Mouse (Mus musculus) thymus, postnatal 14 days (tissue): ENCODE data around the gene Tubgcp6.

Source experiments
- DNase-seq: peaks from one replicate; pipeline ENCODE4 v3.0.0; 2021

Gene Tubgcp6

GRCm38 (mm10) chr15:89122649-89123366, at the start of gene Tubgcp6:
Gene Tubgcp6, minus strand, starts transcription at chr15:89123112.
- peak; percentile 95 for DNase-seq

DNA sequence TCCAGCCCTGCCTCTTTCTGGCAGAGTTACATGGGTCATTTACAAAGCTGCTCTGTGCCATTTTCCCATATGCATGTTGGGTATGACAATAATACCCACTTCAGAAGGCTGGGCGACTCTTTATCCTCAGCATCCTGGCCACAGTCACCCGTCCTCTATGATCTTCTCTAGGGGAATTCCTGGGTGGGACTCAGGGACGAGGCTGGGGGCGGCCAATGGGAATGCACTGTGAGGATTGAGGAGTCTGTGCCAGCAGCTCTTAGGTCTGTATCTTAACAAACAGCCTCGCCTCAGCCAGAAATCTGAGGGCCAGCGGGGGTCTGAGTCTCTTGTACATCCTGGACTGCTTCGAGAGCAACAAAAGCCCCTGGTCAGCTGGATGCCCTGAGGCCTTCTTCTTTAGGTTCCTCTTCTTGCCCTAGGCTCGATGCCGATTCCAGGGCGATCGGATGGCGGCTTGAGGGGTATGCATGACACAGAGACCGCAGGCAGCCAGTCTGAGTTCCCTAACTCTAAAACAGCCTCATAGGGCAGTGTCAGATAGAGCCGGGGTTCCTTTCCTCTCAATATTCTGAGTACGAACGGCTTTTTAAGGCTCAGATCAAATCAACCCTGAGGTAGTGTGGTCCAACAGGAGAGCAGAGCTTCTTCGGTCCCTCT, 49.5 kb upstream of the Tubgcp6 start:
- no peak for DNase-seq

DNA sequence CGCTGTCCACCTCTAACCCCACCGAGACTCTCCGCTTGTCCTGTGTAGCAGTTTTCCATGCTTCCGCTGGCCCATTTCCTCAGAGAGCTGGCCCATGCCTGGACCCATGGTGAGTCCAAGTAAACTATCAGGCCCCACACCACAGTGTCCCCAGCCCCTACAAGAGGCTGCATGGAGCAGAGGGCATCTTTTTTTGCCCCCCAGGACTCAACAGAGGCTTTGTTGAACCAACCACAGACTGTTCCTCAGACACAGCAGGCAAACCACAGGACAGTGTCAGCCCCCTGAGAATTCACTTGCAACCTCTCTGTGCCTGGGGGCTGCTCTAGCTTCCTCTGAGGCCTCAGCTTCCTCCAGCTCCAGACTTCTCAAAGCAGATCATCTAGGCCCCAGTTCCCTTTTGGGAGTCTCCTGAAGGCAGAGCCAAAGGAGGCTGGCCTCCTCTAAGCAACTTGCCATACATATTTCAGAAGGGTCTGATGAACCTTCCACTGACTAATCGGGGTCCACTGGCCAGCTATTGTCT, 48.7 kb upstream of the Tubgcp6 start:
- DNase-seq = no peak

DNA sequence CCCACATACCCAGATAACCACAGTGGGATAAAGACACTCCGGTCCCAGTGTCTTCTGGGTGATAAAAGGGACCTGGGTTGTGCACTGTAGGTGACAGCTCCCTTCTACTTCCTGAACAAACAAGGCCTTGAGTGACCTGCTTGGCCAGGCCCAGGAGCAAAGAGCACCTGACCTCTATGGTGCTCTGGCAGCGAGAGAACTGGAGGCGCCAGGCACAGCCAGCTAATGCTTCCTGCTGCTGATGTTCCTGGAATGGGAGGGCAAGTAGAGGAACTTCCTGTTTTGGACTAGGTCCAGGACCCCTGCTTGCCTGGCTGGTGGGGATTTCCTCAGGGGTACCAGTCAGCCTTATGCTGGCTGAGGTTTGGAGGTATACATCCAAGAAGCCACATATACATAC, 47.2 kb upstream of the Tubgcp6 start:
- no peak for DNase-seq

DNA sequence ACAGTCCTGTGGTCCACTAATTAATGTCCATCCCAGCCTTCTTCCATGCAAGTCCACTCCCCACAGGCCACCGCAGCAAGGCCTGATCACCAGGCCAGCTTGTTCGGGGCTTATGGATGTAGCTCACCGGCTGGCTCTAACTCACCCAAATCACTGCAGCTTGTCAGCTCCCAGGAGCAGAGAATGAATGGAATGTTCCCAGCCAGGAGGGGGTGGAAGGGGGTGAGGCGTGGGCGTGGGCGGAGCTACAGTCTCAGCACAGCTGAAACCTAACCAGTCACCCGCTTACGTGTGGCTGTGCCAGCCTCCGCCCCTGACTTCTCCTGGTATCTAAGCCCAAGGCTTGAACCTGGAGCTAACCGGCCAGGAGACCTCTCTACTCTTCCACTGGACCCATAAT, 46.5 kb upstream of the Tubgcp6 start:
- DNase-seq = no peak

- DNase-seq = no peak
These were observed 46.0 kb upstream of the Tubgcp6 start for GRCm38 (mm10) chr15:89168922-89169321.

- no peak for DNase-seq
These were observed 42.6 kb upstream of the Tubgcp6 start for GRCm38 (mm10) chr15:89165478-89165877.

DNA sequence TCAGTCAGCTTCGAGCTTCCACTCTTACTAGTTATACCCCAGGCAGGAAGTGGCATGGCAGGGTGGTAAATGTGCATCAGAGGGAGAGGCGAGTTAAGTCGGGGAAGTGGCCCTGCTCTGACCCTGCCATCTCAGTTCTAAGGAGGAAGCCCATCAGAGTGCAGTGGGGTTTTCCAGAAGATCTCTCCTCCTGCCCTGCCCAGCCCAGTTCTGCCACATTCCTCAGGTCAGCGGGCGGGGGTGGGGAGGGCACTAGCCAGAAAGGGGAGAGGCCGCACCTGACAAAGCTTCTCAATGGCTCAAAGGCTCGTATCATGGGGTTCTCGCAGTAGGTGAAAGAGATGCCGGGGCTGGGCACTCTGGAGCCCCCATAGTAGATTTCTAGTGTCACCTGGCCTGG, 38.5 kb upstream of the Tubgcp6 start:
- DNase-seq = no peak

GRCm38 (mm10) chr15:89158516-89158915, 35.6 kb upstream of the Tubgcp6 start:
- DNase-seq = no peak

DNA sequence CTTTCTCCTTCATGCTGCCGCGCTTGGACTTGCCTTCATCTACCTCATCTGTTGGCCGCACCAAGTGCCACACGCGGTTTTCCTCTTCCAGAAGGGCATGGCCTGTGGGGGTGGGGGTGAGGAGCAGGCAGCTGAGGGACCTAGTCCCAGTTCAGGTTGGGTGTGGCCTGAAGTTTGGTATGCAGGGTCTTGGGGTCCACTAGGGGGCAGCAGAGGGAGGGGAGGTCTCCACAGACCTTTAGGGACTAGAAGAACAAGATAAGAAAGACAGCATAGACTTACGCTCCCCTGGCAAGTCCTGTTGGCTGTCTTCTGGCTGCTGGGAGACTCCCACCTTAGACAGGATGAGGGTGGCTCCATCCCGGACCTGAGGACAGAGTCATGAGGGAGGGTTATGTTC, 35.0 kb upstream of the Tubgcp6 start:
- peak; percentile 82 for DNase-seq

DNA sequence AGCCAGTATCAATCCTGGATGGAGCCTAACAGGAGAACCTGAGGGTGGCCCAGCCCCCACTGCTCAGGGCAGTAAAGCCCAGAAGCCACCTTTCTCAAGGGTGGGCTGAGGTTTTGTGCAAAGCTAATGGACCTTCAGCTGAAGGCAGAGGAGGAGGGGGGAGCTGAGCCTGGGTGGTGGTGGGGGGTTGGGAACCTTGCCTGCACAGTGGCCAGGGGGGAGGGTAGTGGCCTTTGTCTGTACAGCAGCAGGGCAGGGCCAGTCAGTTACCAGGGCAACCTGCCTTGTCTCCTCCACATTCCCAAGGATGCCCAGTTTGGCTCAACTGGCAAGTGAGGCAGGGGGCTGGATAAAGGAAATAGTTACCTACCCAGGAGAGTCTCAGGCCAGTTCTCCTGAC, 29.4 kb upstream of the Tubgcp6 start:
- no peak for DNase-seq

DNA sequence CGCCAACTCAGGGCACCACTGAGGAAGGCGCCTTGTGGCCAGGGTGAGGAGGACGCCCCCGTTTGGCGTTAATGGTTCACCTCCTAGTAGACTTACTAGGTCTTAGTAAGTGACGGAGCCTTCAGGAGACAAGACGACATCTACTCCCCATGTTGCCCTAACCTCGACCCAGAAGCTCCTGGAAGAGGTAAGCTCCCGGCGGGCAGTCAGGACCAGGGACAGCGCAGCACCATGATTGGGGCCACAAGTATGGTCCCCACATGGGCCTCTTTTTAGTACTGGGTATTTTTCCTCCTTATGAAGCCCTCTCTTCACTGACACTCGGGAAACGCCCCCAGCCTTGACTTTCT, 27.1 kb upstream of the Tubgcp6 start:
- DNase-seq = peak; percentile 59

GRCm38 (mm10) chr15:89149271-89150040, 26.5 kb upstream of the Tubgcp6 start, which contains the start of gene Mapk11:
Gene Mapk11, minus strand, starts transcription at chr15:89149628.
- DNase-seq = peak; percentile 82

DNA sequence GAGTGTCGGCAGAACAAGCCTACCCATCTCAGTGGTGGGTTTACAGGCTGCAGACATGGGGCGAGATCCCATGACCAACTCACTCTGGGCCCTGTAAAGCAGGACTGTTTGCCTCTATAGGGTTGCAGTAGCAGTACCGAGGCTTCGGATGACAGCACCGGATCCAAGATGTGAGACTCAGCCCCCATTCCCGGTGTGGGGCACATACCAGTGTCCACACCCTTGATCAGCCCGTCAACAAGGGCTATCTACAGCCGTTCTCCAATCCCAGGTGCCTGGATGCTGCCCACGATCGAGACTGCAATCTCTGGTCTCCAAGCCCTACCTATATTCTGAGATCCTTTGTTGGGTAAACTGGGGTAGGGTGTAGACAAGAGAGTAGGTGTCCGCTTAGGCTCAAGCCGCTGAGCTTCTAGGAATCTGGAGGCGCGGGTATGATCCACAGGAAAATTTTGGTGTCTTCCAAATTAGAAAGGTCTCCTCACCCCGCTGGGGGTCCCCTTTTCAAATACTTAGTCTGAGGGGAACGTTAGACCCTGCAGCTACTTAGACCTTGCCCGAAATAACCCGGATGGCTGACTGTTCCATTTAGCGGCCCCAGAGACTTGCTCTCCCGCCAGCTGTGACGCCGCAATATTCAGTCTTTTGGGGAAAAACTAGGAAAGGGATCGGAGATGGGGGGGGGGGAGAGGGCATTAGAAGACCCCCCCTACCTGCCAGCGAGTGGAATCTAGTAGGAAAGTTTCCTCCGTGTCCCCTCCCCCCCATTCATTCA, 25.8 kb upstream of the Tubgcp6 start:
- DNase-seq = no peak

DNA sequence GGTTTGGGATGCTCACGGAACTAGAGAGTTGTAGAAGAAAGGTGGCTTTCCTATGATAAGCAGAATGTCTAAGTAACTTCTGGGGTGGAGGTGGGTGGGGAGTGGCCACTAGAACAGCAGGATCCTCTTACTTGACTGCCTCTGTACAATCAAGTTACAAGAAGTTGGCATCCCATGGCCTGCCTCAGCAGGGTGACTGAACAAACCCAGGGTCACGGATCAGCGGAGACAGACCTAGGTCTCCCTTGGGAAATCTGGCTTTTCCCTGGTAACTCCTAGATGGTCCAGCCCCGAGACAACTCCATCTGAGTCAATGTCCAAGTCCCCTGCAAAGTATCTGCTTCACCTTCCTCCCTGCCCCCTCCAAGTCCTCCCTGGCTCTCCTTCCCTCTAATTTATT, 25.0 kb upstream of the Tubgcp6 start:
- DNase-seq = no peak

GRCm38 (mm10) chr15:89147456-89147855, 24.5 kb upstream of the Tubgcp6 start:
- no peak for DNase-seq

- peak; percentile 81 for DNase-seq
These were observed 24.1 kb upstream of the Tubgcp6 start for GRCm38 (mm10) chr15:89147024-89147423.

DNA sequence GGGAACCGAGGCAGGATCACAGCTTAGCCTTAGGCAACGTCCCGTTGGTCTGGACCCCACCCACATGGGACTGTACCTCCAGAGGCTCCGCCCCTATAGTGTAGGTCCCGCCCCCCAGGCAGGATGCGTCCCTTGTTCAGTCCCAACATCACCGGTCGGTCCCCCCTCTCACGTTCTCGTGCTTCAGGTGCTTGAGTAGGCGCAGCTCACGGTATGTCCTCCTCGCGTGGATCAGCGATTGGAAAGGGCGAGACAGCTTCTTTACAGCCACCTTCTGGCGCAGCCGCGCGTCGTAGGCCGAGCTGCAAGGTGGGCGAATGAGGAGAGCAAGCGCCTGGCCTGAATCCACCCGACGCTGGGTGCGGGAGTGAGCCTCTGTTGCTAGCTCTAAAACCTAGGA, 23.6 kb upstream of the Tubgcp6 start:
- DNase-seq = peak; percentile 73

DNA sequence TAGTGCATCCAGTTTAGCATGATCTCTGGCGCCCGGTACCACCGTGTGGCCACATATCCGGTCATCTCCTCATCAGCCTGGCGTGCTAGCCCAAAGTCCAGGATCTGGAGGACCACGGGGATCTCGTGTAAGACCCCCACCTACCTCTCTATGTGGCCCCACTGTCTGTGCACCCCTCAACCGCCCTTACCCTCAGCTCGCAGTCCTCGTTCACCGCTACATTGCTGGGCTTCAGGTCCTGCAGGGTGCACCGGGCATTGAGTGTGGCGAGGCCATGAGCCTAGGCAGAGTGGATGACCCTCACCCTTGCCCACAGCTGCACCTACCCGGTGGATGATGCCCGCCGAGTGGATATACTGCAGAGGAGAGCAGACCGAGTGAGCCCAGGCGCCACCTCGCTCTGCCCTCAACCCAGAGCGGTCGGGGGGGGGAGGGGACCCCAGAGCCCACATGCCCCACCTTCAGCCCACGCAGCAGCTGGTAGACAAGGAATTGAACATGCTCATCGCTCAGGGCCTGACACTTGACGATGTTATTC, 23.0 kb upstream of the Tubgcp6 start:
- DNase-seq = no peak

GRCm38 (mm10) chr15:89144965-89145364, 22.1 kb upstream of the Tubgcp6 start:
- no peak for DNase-seq

GRCm38 (mm10) chr15:89143134-89143533, 20.2 kb upstream of the Tubgcp6 start:
- no peak for DNase-seq

GRCm38 (mm10) chr15:89141905-89142304, 19.0 kb upstream of the Tubgcp6 start:
- DNase-seq = no peak

DNA sequence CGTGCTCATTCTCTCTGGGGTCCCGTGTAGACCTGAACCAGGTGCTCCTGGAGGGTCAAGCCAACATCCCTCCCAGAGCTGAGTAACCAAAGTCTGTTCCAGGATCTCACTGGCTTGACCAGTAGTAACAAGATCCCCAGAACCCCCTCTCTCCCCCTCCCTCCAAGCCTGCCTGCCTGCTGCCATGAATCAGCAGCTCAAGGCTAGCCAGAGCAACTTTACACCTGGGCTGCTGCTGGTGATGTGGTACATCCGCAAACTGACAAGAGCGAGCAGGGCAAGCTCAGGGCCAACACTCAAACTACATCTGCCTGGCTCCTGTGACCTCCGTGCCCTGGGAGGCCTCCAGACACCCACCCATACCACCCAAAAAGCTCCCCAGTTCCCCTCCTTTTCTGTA, 18.5 kb upstream of the Tubgcp6 start:
- no peak for DNase-seq
